Mouse (Mus musculus) lung, embryonic 14.5 days (tissue): ENCODE data around the gene Hnrnph1. TPM values are rescaled to one million over a fixed set of nuclear protein-coding genes. Genes with fewer than 3 reads are reported as not detected.

ENCODE experiments used
- ATAC-seq: fragments of 200-750 bp; cut with Nextera tagmentation; 2 replicates; pipeline ENCODE4 v1.8.0; 2017; ENCODE audit warnings: mild to moderate bottlenecking, moderate TSS enrichment, moderate library complexity; ENCODE audit not compliant: insufficient read depth
- DNase-seq: peaks from one replicate; pipeline ENCODE4 v3.0.0-alpha.2; 2015
- H3K27ac ChIP-seq: fragments of 300-500 bp; sonication (generic); 2 replicates; pipeline ENCODE4 v1.5.1; 2014; ENCODE audit warnings: low read depth, mild to moderate bottlenecking, moderate library complexity
- H3K27me3 ChIP-seq: fragments of 300-500 bp; sonication (generic); 2 replicates; pipeline ENCODE4 v1.6.1; 2014; ENCODE audit warnings: low read length, control low read depth; ENCODE audit not compliant: insufficient read depth
- H3K36me3 ChIP-seq: fragments of 300-500 bp; sonication (generic); 2 replicates; pipeline ENCODE4 v1.6.1; 2014; ENCODE audit warnings: control low read depth; ENCODE audit not compliant: insufficient read depth
- H3K4me1 ChIP-seq: fragments of 300-500 bp; sonication (generic); 2 replicates; pipeline ENCODE4 v1.6.1; 2014; ENCODE audit warnings: antibody characterized with exemption, control low read depth; ENCODE audit not compliant: insufficient read depth
- H3K4me2 ChIP-seq: fragments of 300-500 bp; sonication (generic); 2 replicates; pipeline ENCODE4 v1.6.1; 2014; ENCODE audit warnings: mild to moderate bottlenecking
- H3K4me3 ChIP-seq: fragments of 300-500 bp; sonication (generic); 2 replicates; pipeline ENCODE4 v1.5.1; 2014; ENCODE audit warnings: low read depth, low read length
- H3K9ac ChIP-seq: fragments of 300-500 bp; sonication (generic); 2 replicates; pipeline ENCODE4 v1.6.1; 2014
- H3K9me3 ChIP-seq: fragments of 300-500 bp; sonication (generic); 2 replicates; pipeline ENCODE4 v1.6.1; 2016; ENCODE audit warnings: low read depth, low read length, control low read depth
- CTCF ChIP-seq: IDR thresholded peaks from 2 replicates; pipeline ENCODE4 v1.5.1; 2016; ENCODE audit warnings: antibody characterized with exemption, low read depth
- WGBS: fragments of 180-500 bp; shearing (Covaris S2); extraction: QIAGEN DNeasy Blood & Tissue Kit; methylation state at CpG from one replicate; pipeline ENCODE4 v1.1.7; 2014; 5-methylcytosine and 5-hydroxymethylcytosine counted together
- polyA plus RNA-seq: library from polyadenylated mRNA; unstranded; fragments of >200 nt; fragmentation: Nextera tagmentation; extraction: Ambion mirVana; gene quantifications from 2 replicates; pipeline ENCODE4 v1.2.1, GENCODE M21; 2014

Hnrnph1 gene
- polyA plus RNA-seq, 1 experiment from 2014 or later = 573 TPM

DNA sequence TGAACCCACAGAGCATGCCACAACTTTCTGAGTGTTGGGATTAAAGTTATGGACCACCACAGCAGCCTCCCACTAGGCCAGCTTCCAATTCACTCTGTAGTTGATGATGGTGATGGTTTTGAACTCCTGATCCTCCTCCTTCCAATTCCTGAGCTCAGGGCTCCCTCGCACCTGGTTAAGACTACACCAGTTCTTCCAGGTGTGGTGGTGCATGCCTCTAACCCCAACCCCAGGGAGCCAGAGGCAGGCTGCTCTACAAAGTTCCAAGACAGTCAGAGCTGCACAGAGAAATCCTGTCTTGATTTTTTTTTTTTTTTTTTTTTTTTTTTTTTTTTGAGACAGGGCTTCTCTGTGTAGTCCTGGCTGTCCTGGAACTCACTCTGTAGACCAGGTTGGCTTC lies 3.2 kb upstream of the Hnrnph1 start:
- Histone ChIP-seq H3K9ac (no peak overlapping the region), H3K4me2 (no peak overlapping the region), H3K36me3 (peaks cover under 1% of the 10 kb centered on the region; the same call in 1 of the 2 replicates), H3K9me3 (no peaks in the 10 kb centered on the region), H3K27ac (no peak overlapping the region), H3K4me3 (no peak overlapping the region), H3K4me1 (no peaks in the 10 kb centered on the region; the same call in 1 of the 2 replicates), H3K27me3 (no peaks in the 10 kb centered on the region)
- 100% methylated on average over 1 of the region's 1 CpGs for WGBS
- no peak for DNase-seq
- TF ChIP-seq CTCF = no peak
- no peak for ATAC-seq

- no peak for DNase-seq
- no peak for ATAC-seq
- 82% methylated on average over 13 of the region's 13 CpGs for WGBS
Measured at GRCm38 (mm10) chr11:50374286-50375015, 2.3 kb upstream of the Hnrnph1 start.

GRCm38 (mm10) chr11:50375421-50375820 lies 1.4 kb upstream of the Hnrnph1 start:
- TF ChIP-seq CTCF = no peak
- Histone ChIP-seq H3K9ac (no peak overlapping the region), H3K4me3 (no peak overlapping the region), H3K4me2 (no peak overlapping the region), H3K27ac (no peak overlapping the region), H3K4me1 (peaks cover 9% of the 10 kb centered on the region), H3K27me3 (no peaks in the 10 kb centered on the region), H3K36me3 (peaks cover 18% of the 10 kb centered on the region), H3K9me3 (no peaks in the 10 kb centered on the region)
- 65% methylated on average over 5 of the region's 5 CpGs for WGBS
- ATAC-seq (no peak), DNase-seq (no peak)

More at GRCm38 (mm10) chr11:50374286-50375015, 2.3 kb upstream of the Hnrnph1 start:
- peaks cover 5% of the 10 kb centered on the region for H3K4me1 ChIP-seq
- no peak for TF ChIP-seq CTCF
- H3K27ac ChIP-seq = no peak overlapping the region
- H3K9me3 ChIP-seq = no peaks in the 10 kb centered on the region
- H3K4me2 ChIP-seq = no peak overlapping the region
- H3K36me3 ChIP-seq = peaks cover 9% of the 10 kb centered on the region
- H3K4me3 ChIP-seq = no peak overlapping the region
- no peak overlapping the region for H3K9ac ChIP-seq
- no peaks in the 10 kb centered on the region for H3K27me3 ChIP-seq

GRCm38 (mm10) chr11:50376156-50376790 lies 517 bp upstream of the Hnrnph1 start:
- Histone ChIP-seq H3K4me2 (peak overlapping the region; percentile 95), H3K4me1 (peaks cover 10% of the 10 kb centered on the region), H3K27ac (peak overlapping the region; percentile 100), H3K27me3 (no peaks in the 10 kb centered on the region), H3K4me3 (peak overlapping the region; percentile 96), H3K9me3 (no peaks in the 10 kb centered on the region), H3K36me3 (peaks cover 22% of the 10 kb centered on the region), H3K9ac (peak overlapping the region; percentile 87)
- ATAC-seq (no peak), DNase-seq (no peak)
- TF ChIP-seq CTCF = no peak
- WGBS = 23% methylated on average over 10 of the region's 10 CpGs

DNA sequence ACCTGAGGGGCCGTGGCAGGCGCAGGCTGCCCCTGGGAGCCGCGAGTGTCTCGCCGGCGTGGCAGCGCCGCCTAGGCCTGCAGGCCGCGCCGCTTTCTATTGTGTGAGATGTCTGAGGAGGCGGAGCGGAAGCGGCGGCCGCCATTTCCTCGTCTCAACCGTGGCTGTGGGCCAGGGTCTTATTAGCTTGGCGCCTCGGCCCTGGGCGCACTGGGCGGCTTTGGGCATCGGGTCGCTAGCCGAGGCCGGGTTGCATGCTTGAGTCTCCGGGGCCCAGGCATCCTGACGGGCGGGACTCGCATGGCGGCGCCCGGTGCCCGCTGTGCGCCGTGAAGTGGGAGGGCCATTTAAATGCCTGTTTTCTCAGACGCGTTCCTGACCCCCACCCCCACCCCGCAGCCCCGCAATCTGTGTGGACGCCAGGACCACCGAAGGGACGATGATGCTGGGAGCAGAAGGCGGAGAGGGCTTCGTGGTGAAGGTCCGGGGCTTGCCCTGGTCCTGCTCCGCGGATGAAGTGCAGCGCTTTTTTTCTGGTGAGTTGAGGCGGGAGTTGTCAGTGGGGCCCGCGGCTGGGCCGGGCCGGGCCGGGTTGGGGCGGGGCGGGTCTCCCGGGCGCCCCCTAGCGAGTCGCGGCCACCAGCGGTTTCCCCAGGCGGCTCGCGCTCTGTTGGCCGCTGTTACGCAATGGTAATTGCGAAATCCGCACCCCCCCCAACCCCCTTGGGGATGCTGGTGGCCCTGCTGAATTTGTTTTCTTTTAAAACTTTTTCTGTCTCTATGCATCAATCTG lies 1.3 kb downstream of the Hnrnph1 start:
- ATAC-seq (peak; percentile 78), DNase-seq (peak; percentile 94)
- Histone ChIP-seq H3K4me2 (peak overlapping the region; percentile 95), H3K4me1 (peaks cover 11% of the 10 kb centered on the region; the same call in 1 of the 2 replicates), H3K27me3 (no peaks in the 10 kb centered on the region), H3K27ac (peak overlapping the region; percentile 100), H3K9me3 (no peaks in the 10 kb centered on the region), H3K36me3 (peaks cover 37% of the 10 kb centered on the region), H3K4me3 (peak overlapping the region; percentile 96), H3K9ac (peak overlapping the region; percentile 98)
- TF ChIP-seq CTCF = peak; percentile 56
- WGBS = under 1% methylated on average over 71 of the region's 71 CpGs

DNA sequence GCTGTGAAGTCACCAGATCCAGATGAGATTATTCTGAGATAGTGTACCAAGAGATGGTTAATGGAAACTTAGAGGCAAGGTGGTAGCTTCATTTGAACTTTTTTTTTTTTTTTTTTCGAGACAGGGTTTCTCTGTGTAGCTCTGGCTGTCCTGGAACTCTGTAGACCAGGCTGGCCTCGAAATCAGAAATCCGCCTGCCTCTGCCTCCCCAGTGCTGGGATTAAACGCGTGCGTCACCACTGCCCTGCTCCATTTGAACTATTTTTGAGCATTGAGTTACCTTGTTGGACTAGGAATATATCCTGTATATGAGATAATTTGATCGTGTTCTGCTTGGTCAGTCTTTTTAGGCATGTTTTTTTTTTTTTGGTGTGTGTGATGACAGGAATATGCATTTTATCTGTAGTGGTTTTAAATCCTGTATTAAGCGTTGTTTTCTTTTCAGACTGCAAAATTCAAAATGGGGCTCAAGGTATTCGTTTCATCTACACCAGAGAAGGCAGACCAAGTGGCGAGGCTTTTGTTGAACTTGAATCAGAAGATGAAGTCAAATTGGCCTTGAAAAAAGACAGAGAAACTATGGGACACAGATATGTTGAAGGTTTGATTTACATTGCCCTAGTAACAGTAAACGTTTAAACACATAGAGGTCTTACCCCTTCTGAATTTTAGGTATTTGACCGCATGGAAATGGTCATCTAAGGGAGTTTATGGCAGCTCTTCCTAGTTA lies 2.4 kb downstream of the Hnrnph1 start:
- H3K27me3 ChIP-seq = no peaks in the 10 kb centered on the region
- H3K36me3 ChIP-seq = peaks cover 45% of the 10 kb centered on the region
- 45% methylated on average over 12 of the region's 12 CpGs for WGBS
- ATAC-seq (no peak), DNase-seq (no peak)
- no peak for TF ChIP-seq CTCF
- H3K9ac ChIP-seq = peak overlapping the region; percentile 98
- peaks cover 11% of the 10 kb centered on the region; the same call in 1 of the 2 replicates for H3K4me1 ChIP-seq
- H3K9me3 ChIP-seq = no peaks in the 10 kb centered on the region
- peak overlapping the region; percentile 96 for H3K4me3 ChIP-seq
- H3K27ac ChIP-seq = no peak overlapping the region
- peak overlapping the region; percentile 95 for H3K4me2 ChIP-seq
